Mouse (Mus musculus): ENCODE results near the gene Scn5a. TPM values are rescaled to one million over a fixed set of nuclear protein-coding genes. Genes with fewer than 3 reads are reported as not detected.
A peak's percentile ranks its signal among the peaks of the same experiment; 100 is the strongest.

Scn5a gene
- polyA plus RNA-seq, 2 experiments: 0.02 TPM; not detected in 1

- no peak overlapping the region for H3K9ac ChIP-seq (replicated peaks)
- peaks cover 3% of the 10 kb centered on the region; the same call in 1 of the 2 replicates for H3K9me3 ChIP-seq (ENCODE audit: control insufficient read depth, low read length)
- H3K4me1 ChIP-seq (replicated peaks; ENCODE audit: control insufficient read depth in 2 of 2, insufficient read depth in 2 of 2, low read length in 1 of 2): no peaks in the 10 kb centered on the region
- no peak for TF ChIP-seq EP300 (IDR thresholded peaks at IDR 0.05; ENCODE audit: low read depth)
- TF ChIP-seq CTCF (IDR thresholded peaks at IDR 0.05; ENCODE audit: low read depth): peak; percentile 32
- no peak overlapping the region for H3K27ac ChIP-seq
- ATAC-seq (ENCODE audit: insufficient read depth): no peak
- 65% methylated on average over 6 of the region's 6 CpGs for WGBS (ENCODE audit: insufficient replicate concordance)
- no peaks in the 10 kb centered on the region for H3K27me3 ChIP-seq (ENCODE audit: control insufficient read depth, insufficient read depth, low read length)
- DNase-seq (ENCODE audit: low read depth in 3 of 3, low spot score in 3 of 3): no peak
- H3K4me3 ChIP-seq (ENCODE audit: insufficient read depth in 1 of 2, low read depth in 2 of 2, low read length in 2 of 2): no peak overlapping the region
- H3K36me3 ChIP-seq (replicated peaks; ENCODE audit: control insufficient read depth, insufficient read depth, low read depth): no peaks in the 10 kb centered on the region
- no peak overlapping the region for H3K4me2 ChIP-seq (ENCODE audit: low read depth)
Measured at GRCm38 (mm10) chr9:119524511-119524910, 54.3 kb downstream of the Scn5a start.

DNA sequence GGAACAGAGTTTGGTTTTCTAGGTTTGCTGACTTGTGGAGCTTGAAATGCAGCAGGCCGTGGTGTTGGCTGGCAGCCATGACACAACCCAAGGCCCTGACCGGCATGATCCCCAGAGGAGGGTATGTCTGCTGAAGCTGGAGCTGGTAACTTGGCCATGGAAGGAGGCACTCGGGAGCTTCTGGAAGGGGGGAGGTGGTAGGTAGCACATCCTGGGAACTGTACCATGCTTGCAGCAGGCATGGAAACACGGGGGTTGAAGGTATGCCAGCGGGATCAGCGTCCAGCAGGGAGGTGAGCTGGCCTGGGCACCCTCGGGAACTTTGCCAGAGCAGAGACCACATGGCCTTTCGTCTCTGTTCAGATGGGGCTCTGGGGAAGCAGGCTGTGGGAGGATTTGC is 55.5 kb downstream of the Scn5a start:
- WGBS (ENCODE audit: insufficient replicate concordance): 64% methylated on average over 8 of the region's 8 CpGs
- Histone ChIP-seq H3K4me2 (ENCODE audit: low read depth) (no peak overlapping the region), H3K27me3 (ENCODE audit: control insufficient read depth, insufficient read depth, low read length) (no peaks in the 10 kb centered on the region), H3K4me1 (replicated peaks; ENCODE audit: control insufficient read depth in 2 of 2, insufficient read depth in 2 of 2, low read length in 1 of 2) (no peaks in the 10 kb centered on the region), H3K9me3 (ENCODE audit: control insufficient read depth, low read length) (peaks cover 3% of the 10 kb centered on the region; the same call in 1 of the 2 replicates), H3K9ac (replicated peaks) (no peak overlapping the region), H3K27ac (no peak overlapping the region), H3K36me3 (replicated peaks; ENCODE audit: control insufficient read depth, insufficient read depth, low read depth) (no peaks in the 10 kb centered on the region), H3K4me3 (ENCODE audit: insufficient read depth in 1 of 2, low read depth in 2 of 2, low read length in 2 of 2) (no peak overlapping the region)
- ATAC-seq (ENCODE audit: insufficient read depth) (no peak), DNase-seq (ENCODE audit: low read depth in 3 of 3, low spot score in 3 of 3) (no peak)
- TF ChIP-seq EP300 (IDR thresholded peaks at IDR 0.05; ENCODE audit: low read depth): no peak
- no peak for TF ChIP-seq CTCF (IDR thresholded peaks at IDR 0.05; ENCODE audit: low read depth)

DNA sequence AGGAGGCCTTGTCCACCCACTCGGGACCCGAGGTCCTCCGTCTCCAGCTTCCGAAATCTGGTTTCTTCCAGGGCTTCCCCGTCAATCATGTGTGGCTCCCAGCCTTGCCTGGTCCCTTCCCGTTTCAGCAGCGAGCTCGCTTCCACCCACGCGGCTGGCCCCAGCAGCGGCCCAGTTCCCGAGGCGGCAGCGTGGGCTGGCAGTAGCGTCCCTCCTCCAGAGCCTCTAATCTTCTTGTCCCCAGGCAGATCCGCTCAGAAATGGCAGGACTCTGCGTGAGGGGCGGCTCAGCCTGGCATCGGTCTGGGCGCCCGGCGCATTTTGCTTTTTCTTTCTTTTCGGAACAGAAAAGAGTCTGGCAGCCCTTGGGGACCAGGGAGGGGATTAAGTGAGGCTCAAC is 59.7 kb downstream of the Scn5a start:
- DNase-seq (ENCODE audit: low read depth in 3 of 3, low spot score in 3 of 3) (no peak), ATAC-seq (ENCODE audit: insufficient read depth) (no peak)
- H3K36me3 ChIP-seq (replicated peaks; ENCODE audit: control insufficient read depth, insufficient read depth, low read depth): no peaks in the 10 kb centered on the region
- H3K9me3 ChIP-seq (ENCODE audit: control insufficient read depth, low read length): no peaks in the 10 kb centered on the region
- H3K4me1 ChIP-seq (replicated peaks; ENCODE audit: control insufficient read depth in 2 of 2, insufficient read depth in 2 of 2, low read length in 1 of 2): no peaks in the 10 kb centered on the region
- H3K27me3 ChIP-seq (ENCODE audit: control insufficient read depth, insufficient read depth, low read length): no peaks in the 10 kb centered on the region
- no peak overlapping the region for H3K27ac ChIP-seq
- no peak for TF ChIP-seq EP300 (IDR thresholded peaks at IDR 0.05; ENCODE audit: low read depth)
- no peak for TF ChIP-seq CTCF (IDR thresholded peaks at IDR 0.05; ENCODE audit: low read depth)
- H3K4me3 ChIP-seq (ENCODE audit: insufficient read depth in 1 of 2, low read depth in 2 of 2, low read length in 2 of 2): no peak overlapping the region
- no peak overlapping the region for H3K9ac ChIP-seq (replicated peaks)
- H3K4me2 ChIP-seq (ENCODE audit: low read depth): no peak overlapping the region
- WGBS (ENCODE audit: insufficient replicate concordance): 57% methylated on average over 23 of the region's 23 CpGs

DNA sequence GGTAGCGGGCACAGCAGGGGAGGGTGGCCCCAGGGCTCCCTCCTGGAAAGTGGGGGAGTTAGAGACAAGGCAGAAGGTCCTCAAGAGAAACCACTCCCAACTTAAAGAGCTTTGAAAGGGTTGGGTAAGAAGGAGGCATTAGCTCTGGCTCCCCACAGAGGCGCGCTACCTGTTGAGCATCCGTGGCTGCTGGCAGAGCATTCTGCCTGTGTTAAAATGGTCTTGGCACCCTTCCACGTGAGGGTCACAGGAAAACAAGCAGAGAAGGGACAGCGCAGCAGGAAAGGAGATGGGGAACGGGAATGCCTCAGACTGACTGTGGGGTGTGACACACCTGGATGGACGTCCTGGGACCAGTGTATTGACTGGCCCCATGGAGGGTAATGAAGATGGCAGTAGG is 60.6 kb downstream of the Scn5a start:
- Histone ChIP-seq H3K36me3 (replicated peaks; ENCODE audit: control insufficient read depth, insufficient read depth, low read depth) (no peaks in the 10 kb centered on the region), H3K9ac (replicated peaks) (no peak overlapping the region), H3K4me2 (ENCODE audit: low read depth) (no peak overlapping the region), H3K4me3 (ENCODE audit: insufficient read depth in 1 of 2, low read depth in 2 of 2, low read length in 2 of 2) (no peak overlapping the region), H3K9me3 (ENCODE audit: control insufficient read depth, low read length) (no peaks in the 10 kb centered on the region), H3K27me3 (ENCODE audit: control insufficient read depth, insufficient read depth, low read length) (no peaks in the 10 kb centered on the region), H3K27ac (no peak overlapping the region), H3K4me1 (replicated peaks; ENCODE audit: control insufficient read depth in 2 of 2, insufficient read depth in 2 of 2, low read length in 1 of 2) (no peaks in the 10 kb centered on the region)
- TF ChIP-seq CTCF (IDR thresholded peaks at IDR 0.05; ENCODE audit: low read depth) (no peak), EP300 (IDR thresholded peaks at IDR 0.05; ENCODE audit: low read depth) (no peak)
- WGBS (ENCODE audit: insufficient replicate concordance): 59% methylated on average over 8 of the region's 8 CpGs
- no peak for DNase-seq (ENCODE audit: low read depth in 3 of 3, low spot score in 3 of 3)
- ATAC-seq (ENCODE audit: insufficient read depth): no peak

GRCm38 (mm10) chr9:119517467-119517866 is 61.3 kb downstream of the Scn5a start:
- H3K4me2 ChIP-seq (ENCODE audit: low read depth): no peak overlapping the region
- H3K36me3 ChIP-seq (replicated peaks; ENCODE audit: control insufficient read depth, insufficient read depth, low read depth): no peaks in the 10 kb centered on the region
- H3K4me3 ChIP-seq (ENCODE audit: insufficient read depth in 1 of 2, low read depth in 2 of 2, low read length in 2 of 2): no peak overlapping the region
- ATAC-seq (ENCODE audit: insufficient read depth) (no peak), DNase-seq (ENCODE audit: low read depth in 3 of 3, low spot score in 3 of 3) (no peak)
- H3K27me3 ChIP-seq (ENCODE audit: control insufficient read depth, insufficient read depth, low read length): no peaks in the 10 kb centered on the region
- H3K4me1 ChIP-seq (replicated peaks; ENCODE audit: control insufficient read depth in 2 of 2, insufficient read depth in 2 of 2, low read length in 1 of 2): no peaks in the 10 kb centered on the region
- H3K9ac ChIP-seq (replicated peaks): no peak overlapping the region
- no peak overlapping the region for H3K27ac ChIP-seq
- WGBS (ENCODE audit: insufficient replicate concordance): 36% methylated on average over 20 of the region's 20 CpGs
- H3K9me3 ChIP-seq (ENCODE audit: control insufficient read depth, low read length): no peaks in the 10 kb centered on the region
- TF ChIP-seq EP300 (IDR thresholded peaks at IDR 0.05; ENCODE audit: low read depth) (no peak), CTCF (IDR thresholded peaks at IDR 0.05; ENCODE audit: low read depth) (no peak)

Data from liver, embryonic 14.5 days (tissue).